Mouse (Mus musculus) midbrain, embryonic 15.5 days (tissue): ENCODE results near the gene Cdc20b. TPM values are rescaled to one million over a fixed set of nuclear protein-coding genes. Genes with fewer than 3 reads are reported as not detected.

Experiments used
- ATAC-seq: fragments of 200-750 bp; cut with Nextera tagmentation; replicated peaks from 2 replicates; pipeline ENCODE4 v1.8.0; 2017; ENCODE audit warnings: moderate TSS enrichment
- H3K27ac ChIP-seq: fragments of 300-500 bp; sonication (generic); 2 replicates; pipeline ENCODE4 v1.5.1; 2015; ENCODE audit warnings: mild to moderate bottlenecking, inconsistent platforms
- H3K27me3 ChIP-seq: fragments of 300-500 bp; sonication (generic); replicated peaks from 2 replicates; pipeline ENCODE4 v1.6.1; 2015; ENCODE audit warnings: inconsistent platforms
- H3K36me3 ChIP-seq: fragments of 300-500 bp; sonication (generic); replicated peaks from 2 replicates; pipeline ENCODE4 v1.6.1; 2015; ENCODE audit warnings: inconsistent platforms
- H3K4me1 ChIP-seq: fragments of 300-500 bp; sonication (generic); 2 replicates; pipeline ENCODE4 v1.6.1; 2015; ENCODE audit warnings: inconsistent platforms
- H3K4me2 ChIP-seq: fragments of 300-500 bp; sonication (generic); 2 replicates; pipeline ENCODE4 v1.6.1; 2015; ENCODE audit warnings: inconsistent platforms, mild to moderate bottlenecking, moderate library complexity
- H3K4me3 ChIP-seq: fragments of 300-500 bp; sonication (generic); 2 replicates; pipeline ENCODE4 v1.5.1; 2015; ENCODE audit warnings: mild to moderate bottlenecking, inconsistent platforms
- H3K9ac ChIP-seq: fragments of 300-500 bp; sonication (generic); 2 replicates; pipeline ENCODE4 v1.6.1; 2015; ENCODE audit warnings: mild to moderate bottlenecking, inconsistent platforms
- H3K9me3 ChIP-seq: fragments of 300-500 bp; sonication (generic); 2 replicates; pipeline ENCODE4 v1.6.1; 2016; ENCODE audit warnings: inconsistent platforms
- WGBS: fragments of 180-500 bp; shearing (Covaris S2); methylation state at CpG from one replicate; pipeline ENCODE4 v1.1.7; 2015; ENCODE audit warnings: mixed read lengths; 5-methylcytosine and 5-hydroxymethylcytosine counted together
- polyA plus RNA-seq: library from polyadenylated mRNA; unstranded; fragments of >200 nt; fragmentation: Nextera tagmentation; extraction: Ambion mirVana; gene quantifications from 2 replicates; pipeline ENCODE4 v1.2.1, GENCODE M21; 2015

The Cdc20b gene
- polyA plus RNA-seq, 1 experiment from 2014 or later: 0.57 TPM

- H3K9ac ChIP-seq: 0 out of 2 replicates have a peak overlapping the region, but pooled peaks have one; percentile 40
- peak overlapping the region; percentile 99 for H3K4me2 ChIP-seq
- peaks cover 26% of the 10 kb centered on the region for H3K4me1 ChIP-seq
- peaks cover 21% of the 10 kb centered on the region for H3K27me3 ChIP-seq
- no peak overlapping the region for H3K27ac ChIP-seq
- no peak for ATAC-seq
- H3K36me3 ChIP-seq: no peaks in the 10 kb centered on the region
- no peaks in the 10 kb centered on the region for H3K9me3 ChIP-seq
- under 1% methylated on average over 11 of the region's 11 CpGs for WGBS
- H3K4me3 ChIP-seq: peak overlapping the region; percentile 53
Measured at GRCm38 (mm10) chr13:113034271-113034886, 532 bp upstream of the Cdc20b start.

GRCm38 (mm10) chr13:113035852-113036251 lies 941 bp downstream of the Cdc20b start:
- peak; percentile 80 for ATAC-seq
- peaks cover 14% of the 10 kb centered on the region for H3K27me3 ChIP-seq
- no peak overlapping the region for H3K9ac ChIP-seq
- H3K9me3 ChIP-seq: no peaks in the 10 kb centered on the region
- peak overlapping the region; percentile 99 for H3K4me2 ChIP-seq
- WGBS: under 1% methylated on average over 4 of the region's 4 CpGs
- H3K4me1 ChIP-seq: peaks cover 26% of the 10 kb centered on the region
- H3K27ac ChIP-seq: no peak overlapping the region
- H3K36me3 ChIP-seq: no peaks in the 10 kb centered on the region
- H3K4me3 ChIP-seq: peak overlapping the region; percentile 53; the same call in 1 of the 2 replicates

DNA sequence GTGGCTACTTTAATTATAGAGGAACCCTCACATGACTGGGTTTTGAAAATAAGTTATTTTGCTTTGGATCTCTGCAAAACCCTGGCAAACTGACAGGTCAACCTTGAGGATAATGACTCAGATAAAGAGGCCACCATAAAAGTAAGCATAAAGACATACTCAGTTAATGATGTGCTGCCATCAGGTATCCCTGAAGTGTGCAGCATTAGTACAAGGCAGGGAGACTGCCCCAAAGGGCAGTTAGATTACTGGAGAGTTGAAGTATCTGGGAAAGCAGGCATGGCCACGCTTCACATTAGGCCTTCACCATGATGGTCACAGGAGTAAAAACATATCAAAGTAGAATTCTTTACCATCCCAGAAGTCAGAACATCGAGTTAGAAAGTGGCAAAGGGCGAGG lies 10.0 kb downstream of the Cdc20b start:
- peaks cover 10% of the 10 kb centered on the region; the same call in 1 of the 2 replicates for H3K4me1 ChIP-seq
- peak overlapping the region; percentile 47 for H3K4me3 ChIP-seq
- H3K27ac ChIP-seq: no peak overlapping the region
- no peaks in the 10 kb centered on the region for H3K36me3 ChIP-seq
- H3K9me3 ChIP-seq: no peaks in the 10 kb centered on the region
- H3K27me3 ChIP-seq: no peaks in the 10 kb centered on the region
- WGBS: 76% methylated on average over 3 of the region's 3 CpGs
- peak overlapping the region; percentile 74; the same call in 1 of the 2 replicates for H3K4me2 ChIP-seq
- no peak overlapping the region for H3K9ac ChIP-seq
- ATAC-seq: no peak

DNA sequence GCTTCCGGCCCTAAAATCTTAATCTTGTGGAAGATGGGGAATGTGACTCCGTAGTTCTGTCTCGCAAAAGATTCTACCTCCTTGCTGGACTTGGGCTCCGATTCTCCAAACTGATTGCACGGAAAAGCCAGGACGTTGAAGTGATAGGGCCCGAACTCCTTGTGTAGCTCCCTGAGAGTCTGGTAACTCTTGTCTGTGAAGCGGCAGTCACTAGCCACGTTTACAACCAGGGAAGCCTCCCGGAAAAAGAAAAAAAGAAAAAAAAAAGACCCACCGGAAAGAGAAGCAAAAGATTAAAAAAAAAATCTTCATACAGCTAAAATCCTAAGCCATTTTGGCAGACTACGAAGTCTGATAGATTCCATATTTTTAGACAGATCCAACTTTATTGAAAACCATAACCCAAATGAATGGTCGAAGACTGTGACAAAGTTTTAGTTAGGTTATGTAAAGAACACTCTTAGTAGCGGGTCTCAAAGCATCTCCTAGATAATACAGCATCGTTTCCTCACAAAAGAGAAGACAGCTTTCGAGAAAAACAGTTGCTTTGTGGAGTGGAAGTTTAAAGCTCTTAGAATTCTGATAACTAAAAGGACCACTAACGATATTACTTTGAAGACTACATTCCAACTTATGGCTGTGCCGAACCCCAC lies 10.7 kb downstream of the Cdc20b start:
- peaks cover 10% of the 10 kb centered on the region; the same call in 1 of the 2 replicates for H3K4me1 ChIP-seq
- H3K9me3 ChIP-seq: no peaks in the 10 kb centered on the region
- H3K27ac ChIP-seq: no peak overlapping the region
- peak overlapping the region; percentile 74 for H3K4me2 ChIP-seq
- 16% methylated on average over 18 of the region's 18 CpGs for WGBS
- peak overlapping the region; percentile 47 for H3K4me3 ChIP-seq
- no peaks in the 10 kb centered on the region for H3K27me3 ChIP-seq
- peak overlapping the region; percentile 48 for H3K9ac ChIP-seq
- H3K36me3 ChIP-seq: no peaks in the 10 kb centered on the region
- no peak for ATAC-seq

DNA sequence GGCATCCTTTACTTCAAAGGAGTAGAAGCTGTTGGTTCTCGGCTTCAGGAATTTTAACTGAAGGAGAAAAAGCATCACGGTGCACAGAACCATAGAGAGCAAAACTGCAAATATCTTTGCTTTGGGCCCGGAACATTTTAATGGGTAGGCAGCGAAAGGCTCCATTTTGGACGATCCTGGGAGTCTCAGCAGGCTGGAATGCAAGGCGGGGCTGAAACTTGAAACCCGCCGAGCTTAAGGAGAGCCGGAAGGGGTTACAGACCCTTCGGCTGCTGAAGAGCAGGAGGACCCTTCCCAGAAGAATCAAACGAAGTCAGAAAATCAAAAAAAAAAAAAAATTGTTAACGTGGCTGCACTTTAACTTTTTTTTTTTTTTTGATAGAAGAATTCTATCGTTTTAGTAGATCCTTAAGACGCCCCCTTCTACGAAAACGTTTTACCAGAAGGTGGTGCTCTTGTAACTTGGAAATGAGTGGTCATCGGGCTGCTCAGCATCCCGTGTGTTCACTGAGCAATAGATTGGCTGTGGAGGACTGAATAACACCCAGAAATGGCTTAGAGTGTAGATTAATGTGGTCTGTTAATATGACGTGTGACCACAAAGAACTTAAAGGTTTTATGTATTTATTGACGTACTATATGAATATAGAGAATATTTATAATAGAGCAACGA lies 11.4 kb downstream of the Cdc20b start, which contains the start of gene Gpx8:
Gpx8 (minus strand) TSS at position 200 of the 673 bp plus-strand sequence.
- Histone ChIP-seq H3K4me2 (peak within 1 kb of the TSS; percentile 74), H3K27ac (no peak within 1 kb of the TSS), H3K9me3 (no peaks in the 10 kb centered on the region), H3K36me3 (no peaks in the 10 kb centered on the region), H3K27me3 (no peaks in the 10 kb centered on the region), H3K9ac (peak within 1 kb of the TSS; percentile 48), H3K4me1 (peaks cover 10% of the 10 kb centered on the region; the same call in 1 of the 2 replicates), H3K4me3 (peak within 1 kb of the TSS; percentile 47)
- 5% methylated on average over 21 of the region's 21 CpGs for WGBS
- ATAC-seq: peak; percentile 92

- Histone ChIP-seq H3K27ac (no peak overlapping the region), H3K27me3 (no peaks in the 10 kb centered on the region), H3K4me2 (peak overlapping the region; percentile 74; the same call in 1 of the 2 replicates), H3K36me3 (no peaks in the 10 kb centered on the region), H3K9me3 (no peaks in the 10 kb centered on the region), H3K4me3 (no peak overlapping the region), H3K4me1 (peaks cover 10% of the 10 kb centered on the region; the same call in 1 of the 2 replicates), H3K9ac (no peak overlapping the region)
- ATAC-seq: peak; percentile 74
Measured at GRCm38 (mm10) chr13:113047018-113047417, 12.1 kb downstream of the Cdc20b start.

- Histone ChIP-seq H3K27ac (no peak overlapping the region), H3K4me1 (peaks cover 10% of the 10 kb centered on the region; the same call in 1 of the 2 replicates), H3K9ac (no peak overlapping the region), H3K9me3 (no peaks in the 10 kb centered on the region), H3K27me3 (no peaks in the 10 kb centered on the region), H3K4me2 (no peak overlapping the region), H3K4me3 (no peak overlapping the region), H3K36me3 (no peaks in the 10 kb centered on the region)
- 78% methylated on average over 3 of the region's 3 CpGs for WGBS
- no peak; the same call in 1 of the 2 replicates for ATAC-seq
Measured at GRCm38 (mm10) chr13:113047647-113048046, 12.7 kb downstream of the Cdc20b start.

- Histone ChIP-seq H3K4me3 (no peak overlapping the region), H3K4me2 (no peak overlapping the region), H3K4me1 (no peaks in the 10 kb centered on the region), H3K36me3 (no peaks in the 10 kb centered on the region), H3K27me3 (no peaks in the 10 kb centered on the region), H3K9ac (no peak overlapping the region), H3K27ac (no peak overlapping the region), H3K9me3 (no peaks in the 10 kb centered on the region)
- ATAC-seq: no peak
- WGBS: 95% methylated on average over 8 of the region's 8 CpGs
Measured at GRCm38 (mm10) chr13:113054230-113054629, 19.3 kb downstream of the Cdc20b start.

DNA sequence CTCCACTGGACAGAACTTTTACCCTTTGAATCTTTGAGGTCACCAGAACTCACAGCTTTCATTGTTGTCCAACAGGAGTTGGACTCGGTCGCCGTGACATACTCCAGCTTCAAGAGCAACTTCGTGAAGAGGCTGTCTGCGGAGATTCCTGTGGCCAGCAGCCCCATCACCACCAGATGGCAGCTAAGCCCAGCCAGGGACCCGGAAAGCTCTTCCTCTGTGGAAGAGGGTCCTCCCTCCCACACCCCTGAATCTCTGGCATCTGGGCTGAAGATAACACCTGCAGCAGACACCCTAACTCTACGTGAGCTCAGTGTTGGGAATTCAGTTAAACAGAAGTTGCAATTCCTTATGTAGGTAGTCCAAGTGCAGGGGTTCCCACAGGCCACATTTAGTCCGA lies 20.9 kb downstream of the Cdc20b start:
- H3K4me2 ChIP-seq: no peak overlapping the region
- no peaks in the 10 kb centered on the region for H3K36me3 ChIP-seq
- H3K9ac ChIP-seq: no peak overlapping the region
- no peak overlapping the region for H3K4me3 ChIP-seq
- H3K9me3 ChIP-seq: no peaks in the 10 kb centered on the region
- WGBS: 39% methylated on average over 8 of the region's 8 CpGs
- ATAC-seq: no peak
- no peaks in the 10 kb centered on the region for H3K4me1 ChIP-seq
- H3K27me3 ChIP-seq: no peaks in the 10 kb centered on the region
- H3K27ac ChIP-seq: no peak overlapping the region

- Histone ChIP-seq H3K27me3 (no peaks in the 10 kb centered on the region), H3K9me3 (no peaks in the 10 kb centered on the region), H3K27ac (no peak overlapping the region), H3K36me3 (no peaks in the 10 kb centered on the region), H3K4me2 (no peak overlapping the region), H3K4me3 (no peak overlapping the region), H3K9ac (no peak overlapping the region), H3K4me1 (no peaks in the 10 kb centered on the region)
- 91% methylated on average over 6 of the region's 6 CpGs for WGBS
- ATAC-seq: no peak
Measured at GRCm38 (mm10) chr13:113061746-113062145, 26.8 kb downstream of the Cdc20b start.

GRCm38 (mm10) chr13:113064542-113064941 lies 29.6 kb downstream of the Cdc20b start:
- WGBS: 90% methylated on average over 9 of the region's 9 CpGs
- no peaks in the 10 kb centered on the region for H3K36me3 ChIP-seq
- H3K4me2 ChIP-seq: no peak overlapping the region
- no peaks in the 10 kb centered on the region for H3K9me3 ChIP-seq
- H3K27me3 ChIP-seq: no peaks in the 10 kb centered on the region
- ATAC-seq: no peak
- H3K4me3 ChIP-seq: no peak overlapping the region
- H3K9ac ChIP-seq: no peak overlapping the region
- H3K27ac ChIP-seq: no peak overlapping the region
- H3K4me1 ChIP-seq: no peaks in the 10 kb centered on the region

GRCm38 (mm10) chr13:113079021-113079420 lies 44.1 kb downstream of the Cdc20b start:
- no peaks in the 10 kb centered on the region for H3K27me3 ChIP-seq
- ATAC-seq: peak; percentile 72
- H3K9me3 ChIP-seq: no peaks in the 10 kb centered on the region
- H3K36me3 ChIP-seq: no peaks in the 10 kb centered on the region
- H3K4me3 ChIP-seq: no peak overlapping the region
- no peak overlapping the region for H3K9ac ChIP-seq
- no peak overlapping the region for H3K27ac ChIP-seq
- no peak overlapping the region for H3K4me2 ChIP-seq
- H3K4me1 ChIP-seq: peaks cover 6% of the 10 kb centered on the region; the same call in 1 of the 2 replicates
- WGBS: 32% methylated on average over 9 of the region's 9 CpGs
